Mouse (Mus musculus): ENCODE measurements around the gene Tnnc1. TPM values are rescaled to one million over a fixed set of nuclear protein-coding genes. Genes with fewer than 3 reads are reported as not detected.

Tnnc1 gene
- total RNA-seq, 2 experiments from 2014 or later = 337 to 379 TPM

DNA sequence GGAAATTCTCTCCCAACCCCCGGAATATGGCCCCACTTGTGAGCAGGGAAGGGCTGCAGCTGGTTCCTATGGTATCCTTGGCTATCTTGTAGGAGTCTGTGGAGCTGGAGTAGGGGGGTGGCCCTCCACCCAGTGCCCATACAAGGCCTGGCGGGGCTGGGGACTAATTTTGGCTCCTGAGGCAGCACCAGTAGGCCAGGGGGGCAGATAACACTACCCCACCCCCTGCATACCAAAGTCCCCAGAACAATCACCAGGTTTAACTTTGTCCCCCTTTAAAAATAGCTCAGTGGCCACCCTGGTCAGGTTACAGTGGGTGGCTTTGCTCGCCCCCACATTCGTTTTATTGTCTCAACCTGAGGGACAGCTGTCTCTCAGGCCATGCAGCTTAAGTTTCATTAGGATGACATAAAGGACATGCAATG is 1.0 kb downstream of the Tnnc1 start:
- DNase-seq (ENCODE audit: low spot score in 2 of 2) = no peak

GRCm38 (mm10) chr14:31211854-31212253 is 3.7 kb downstream of the Tnnc1 start:
- no peak for DNase-seq (ENCODE audit: low spot score in 2 of 2)

- DNase-seq (ENCODE audit: low spot score in 2 of 2) = no peak
These were observed 4.4 kb downstream of the Tnnc1 start for GRCm38 (mm10) chr14:31212499-31212898.

- DNase-seq (ENCODE audit: low spot score in 2 of 2) = no peak
These were observed 5.8 kb downstream of the Tnnc1 start for GRCm38 (mm10) chr14:31213868-31214267.

DNA sequence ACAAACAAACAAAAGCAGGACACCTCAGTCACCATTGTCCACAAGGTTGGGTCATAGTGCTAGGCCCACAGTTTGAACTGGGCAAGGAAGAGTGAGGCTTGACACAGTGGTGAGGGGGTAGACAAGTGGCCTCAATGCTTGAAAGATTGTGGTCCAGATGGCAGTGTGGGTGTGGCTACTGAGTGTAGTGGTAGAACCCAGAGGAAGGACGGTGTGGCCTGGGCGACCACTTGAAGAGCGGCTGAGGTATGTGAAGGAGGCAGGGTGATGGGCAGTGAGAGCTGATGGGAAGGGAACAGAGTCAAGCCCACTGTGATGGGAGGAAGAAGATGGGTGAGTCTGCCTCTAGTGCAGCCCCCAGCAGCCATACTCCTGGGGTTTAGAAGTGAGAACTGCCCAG is 6.6 kb downstream of the Tnnc1 start:
- DNase-seq (ENCODE audit: low spot score in 2 of 2) = no peak

GRCm38 (mm10) chr14:31215157-31216002 is 7.3 kb downstream of the Tnnc1 start:
- DNase-seq (ENCODE audit: low spot score in 2 of 2) = peak in 1 of 2 experiments; percentile 58

GRCm38 (mm10) chr14:31216846-31217245 is 8.7 kb downstream of the Tnnc1 start, which contains the start of gene Nisch:
Nisch (minus strand) TSS chr14:31216946.
- no peak for DNase-seq (ENCODE audit: low spot score in 2 of 2)

- peak in 1 of 2 experiments; percentile 63 for DNase-seq (ENCODE audit: low spot score in 2 of 2)
These were observed 9.6 kb downstream of the Tnnc1 start, which contains the start of gene Sema3g for GRCm38 (mm10) chr14:31217666-31218065. Sema3g (plus strand) TSS chr14:31217860.

DNA sequence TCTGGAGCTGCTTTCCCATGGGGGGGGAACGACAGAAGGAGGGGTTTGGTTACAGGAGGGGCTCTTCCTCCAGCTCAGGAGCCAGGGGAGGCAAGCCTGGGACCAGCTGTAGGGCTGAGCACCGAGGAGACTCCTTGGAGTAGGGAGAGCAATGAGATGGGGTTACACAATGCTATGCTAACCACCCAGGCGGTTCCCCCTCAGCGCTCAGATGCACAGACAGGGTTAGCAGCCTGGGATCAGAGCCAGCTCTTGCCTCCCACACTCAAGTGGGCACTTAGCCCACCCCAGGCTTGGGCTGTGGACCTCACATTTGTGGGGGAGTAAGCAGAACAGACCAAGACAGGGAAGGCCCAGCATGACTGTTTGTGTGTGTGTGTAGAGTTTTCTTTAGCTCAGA is 18.9 kb downstream of the Tnnc1 start:
- peak in 1 of 2 experiments; percentile 58 for DNase-seq (ENCODE audit: low spot score in 2 of 2)

DNA sequence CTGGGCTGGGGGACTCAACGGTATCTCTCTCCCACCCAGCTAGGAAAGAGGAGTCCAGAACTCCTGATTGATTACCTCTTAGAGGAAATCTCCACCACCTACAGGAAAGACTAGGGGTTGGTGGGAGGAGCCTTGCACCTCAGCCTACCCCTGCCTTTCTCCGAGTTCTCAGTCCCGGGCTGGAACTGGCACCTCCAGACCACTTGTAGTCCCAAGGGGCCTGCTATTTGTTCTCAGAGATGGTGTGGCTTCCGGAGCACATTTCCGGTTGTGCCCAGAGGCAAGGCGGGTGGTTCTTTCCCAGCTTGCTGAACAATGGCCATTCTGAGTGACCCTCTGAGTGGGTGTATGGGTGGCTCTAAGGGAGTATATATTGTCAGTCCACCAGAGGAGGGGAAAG is 20.1 kb downstream of the Tnnc1 start:
- DNase-seq (ENCODE audit: low spot score in 2 of 2) = no peak

GRCm38 (mm10) chr14:31230442-31230841 is 22.3 kb downstream of the Tnnc1 start:
- no peak for DNase-seq (ENCODE audit: low spot score in 2 of 2)

DNA sequence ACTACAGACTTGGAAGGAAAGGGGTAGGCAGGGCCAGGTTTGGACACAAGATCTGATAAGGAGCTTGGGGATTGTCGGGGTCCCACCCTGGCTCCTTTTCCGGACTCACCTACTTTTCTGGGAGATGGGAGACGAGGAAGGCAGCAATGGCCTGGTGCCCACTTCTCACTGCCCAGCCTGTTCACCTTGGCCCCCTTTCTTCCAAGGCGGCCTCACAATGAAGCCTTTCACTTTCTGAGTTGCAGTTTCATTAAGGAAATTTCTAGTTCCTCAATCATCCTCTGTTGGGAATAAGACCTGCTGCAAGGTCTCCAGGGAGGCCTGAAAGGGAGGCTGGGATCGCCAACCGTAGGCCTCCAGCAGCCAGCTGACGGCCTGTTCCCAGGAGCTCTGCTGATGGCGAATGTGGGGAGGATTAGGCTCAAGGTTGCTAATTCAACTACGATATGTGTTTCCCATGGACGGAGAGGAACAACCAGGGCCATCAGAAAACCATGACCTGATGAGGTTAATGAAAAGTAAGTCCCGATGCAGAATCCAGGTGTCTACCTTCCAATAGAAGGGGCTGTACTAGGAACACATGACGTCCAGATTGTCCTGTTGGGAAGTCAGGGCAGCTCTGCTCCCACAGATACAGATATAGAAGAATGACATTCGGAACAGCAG is 24.4 kb downstream of the Tnnc1 start:
- no peak for DNase-seq (ENCODE audit: low spot score in 2 of 2)

DNA sequence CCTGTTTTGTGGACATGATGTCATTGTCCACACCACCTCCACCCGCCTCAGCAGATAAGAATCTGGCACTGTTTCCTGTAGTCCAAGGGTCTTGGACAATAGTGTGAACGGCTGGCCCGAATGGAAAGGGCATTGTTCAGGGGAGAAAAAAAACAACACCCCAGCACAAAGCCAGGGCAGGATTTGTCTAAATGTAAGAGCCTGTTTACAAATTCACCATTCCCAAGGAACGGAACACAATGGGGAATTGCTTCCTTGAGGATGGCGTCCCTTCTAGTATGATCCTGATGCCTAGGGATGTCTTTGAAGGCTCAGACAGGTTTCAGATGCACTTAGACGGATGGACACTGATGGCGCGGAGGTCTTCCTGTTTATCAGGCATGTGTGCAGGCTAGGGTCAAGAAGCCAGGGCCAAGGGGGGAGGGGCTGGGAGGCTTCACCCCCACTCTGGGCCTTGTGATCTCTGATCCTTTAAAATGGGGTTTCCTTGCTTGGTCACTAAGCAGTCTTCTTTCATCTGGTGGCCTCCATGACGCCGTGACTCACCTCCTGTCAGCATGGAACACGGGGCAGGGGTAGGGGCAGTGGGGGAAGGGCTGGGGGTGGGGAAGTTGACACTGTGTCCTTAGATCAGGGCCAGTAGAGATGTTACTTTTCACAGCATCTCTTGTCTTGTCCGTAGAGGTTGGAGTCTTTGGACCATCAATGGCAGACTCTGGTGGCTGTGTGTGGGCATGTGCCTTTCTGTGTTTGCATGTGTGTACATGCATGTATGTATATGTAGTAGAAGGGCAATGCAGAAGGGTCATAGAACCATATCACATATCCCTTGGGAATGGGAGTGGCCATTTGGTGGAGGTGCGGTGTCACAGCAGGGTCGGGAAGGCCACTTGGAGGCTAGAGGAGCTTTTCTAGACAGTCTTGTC is 25.2 kb downstream of the Tnnc1 start:
- no peak for DNase-seq (ENCODE audit: low spot score in 2 of 2)

DNA sequence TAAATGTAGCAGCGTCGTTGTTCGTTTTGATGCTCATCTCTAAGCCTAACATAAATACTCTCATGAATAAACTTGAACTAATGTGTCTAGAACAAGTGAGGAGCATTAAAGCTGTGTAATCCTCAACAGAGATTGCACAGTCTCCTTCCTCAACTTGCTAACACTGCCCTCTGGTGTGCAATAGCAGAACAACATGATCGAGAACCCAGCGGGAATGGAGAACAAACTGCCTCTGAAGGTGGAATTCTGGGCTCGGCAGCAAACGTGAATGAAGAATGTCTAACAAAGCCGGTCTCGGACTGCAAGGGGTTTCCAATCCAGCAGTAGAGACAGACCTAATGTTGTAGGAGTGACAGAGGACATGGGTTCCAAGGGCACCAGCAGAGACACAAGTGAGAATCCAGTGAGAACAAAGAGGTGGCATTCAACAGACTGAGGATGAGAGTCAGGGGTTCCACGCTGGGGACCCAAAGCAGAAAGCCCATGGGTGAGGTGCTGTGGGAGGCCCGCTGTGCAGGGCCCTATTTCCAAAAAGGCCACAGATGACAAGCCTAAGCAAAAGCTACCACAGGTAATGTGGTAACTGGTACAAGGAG is 26.0 kb downstream of the Tnnc1 start:
- peak; percentile 66 to 81 for DNase-seq (ENCODE audit: low spot score in 2 of 2)

DNA sequence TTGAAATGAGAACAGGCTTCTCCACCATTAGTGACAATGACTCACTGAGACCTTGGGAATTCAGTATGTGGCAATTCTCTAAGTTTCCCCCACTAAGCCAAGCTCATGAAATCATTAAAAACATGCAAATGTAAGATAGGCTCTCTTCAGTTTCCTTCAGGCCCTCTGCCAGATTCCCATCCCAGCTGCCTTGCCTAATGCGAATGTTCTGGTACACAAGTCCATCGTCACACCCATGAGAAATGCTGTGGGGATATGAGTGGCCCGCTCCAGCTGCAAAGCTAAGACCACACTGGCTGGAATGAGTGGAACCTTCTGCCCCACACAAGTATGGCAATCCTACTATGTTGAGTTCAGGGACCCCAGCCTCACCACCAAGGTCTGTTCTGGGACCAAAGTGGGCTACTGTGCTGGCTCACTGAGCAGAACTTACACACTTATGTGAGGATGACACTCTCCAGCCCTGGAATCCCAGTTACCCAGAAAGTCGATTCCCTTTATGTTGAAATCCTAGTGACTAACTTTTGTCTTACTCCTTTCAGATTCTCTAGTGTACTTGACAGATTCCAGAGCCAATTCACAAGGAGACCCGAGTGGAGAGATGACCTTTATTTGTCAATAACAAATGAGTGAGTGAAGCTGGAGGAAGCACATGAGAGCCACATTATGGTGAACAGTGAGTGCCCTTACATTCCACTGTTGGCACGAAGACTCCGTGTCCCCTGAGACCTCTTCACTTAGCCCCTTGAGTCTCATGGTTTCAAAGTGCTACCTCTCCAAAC is 29.2 kb downstream of the Tnnc1 start:
- peak in 1 of 2 experiments; percentile 70 for DNase-seq (ENCODE audit: low spot score in 2 of 2)

GRCm38 (mm10) chr14:31240528-31240927 is 32.4 kb downstream of the Tnnc1 start:
- no peak for DNase-seq (ENCODE audit: low spot score in 2 of 2)

- DNase-seq (ENCODE audit: low spot score in 2 of 2) = no peak
These were observed 36.7 kb downstream of the Tnnc1 start for GRCm38 (mm10) chr14:31244777-31245176.

- no peak for DNase-seq (ENCODE audit: low spot score in 2 of 2)
These were observed 37.8 kb downstream of the Tnnc1 start for GRCm38 (mm10) chr14:31245946-31246345.

- DNase-seq (ENCODE audit: low spot score in 2 of 2) = no peak
These were observed 40.3 kb downstream of the Tnnc1 start for GRCm38 (mm10) chr14:31248396-31248795.
